Mouse (Mus musculus) kidney, postnatal 10 days (tissue): ENCODE measurements around the gene Jkamp.
A peak's percentile ranks its signal among the peaks of the same experiment; 100 is the strongest.

Source experiments
- DNase-seq: peaks from one replicate; pipeline ENCODE4 v3.0.0; 2021; ENCODE audit warnings: mixed read lengths

Jkamp gene

GRCm38 (mm10) chr12:72089802-72090201, 4.4 kb downstream of the Jkamp start:
- no peak for DNase-seq

GRCm38 (mm10) chr12:72096966-72097365, 11.6 kb downstream of the Jkamp start:
- no peak for DNase-seq

- no peak for DNase-seq
Measured at GRCm38 (mm10) chr12:72102776-72103175, 17.4 kb downstream of the Jkamp start.

- no peak for DNase-seq
Measured at GRCm38 (mm10) chr12:72104027-72104426, 18.6 kb downstream of the Jkamp start.

GRCm38 (mm10) chr12:72104525-72105281, 19.3 kb downstream of the Jkamp start:
- DNase-seq = peak; percentile 77

GRCm38 (mm10) chr12:72115126-72115525, 29.7 kb downstream of the Jkamp start:
- no peak for DNase-seq

GRCm38 (mm10) chr12:72115686-72116345, 30.4 kb downstream of the Jkamp start:
- DNase-seq = no peak

GRCm38 (mm10) chr12:72129203-72129602, 43.8 kb downstream of the Jkamp start:
- DNase-seq = no peak

GRCm38 (mm10) chr12:72150786-72151185, 65.4 kb downstream of the Jkamp start:
- no peak for DNase-seq
